Mouse (Mus musculus): ENCODE data around the gene Snai3. TPM values are rescaled to one million over a fixed set of nuclear protein-coding genes. Genes with fewer than 3 reads are reported as not detected.
A peak's percentile ranks its signal among the peaks of the same experiment; 100 is the strongest.

Snai3 gene
- polyA plus RNA-seq, 1 experiment from 2014 or later: not detected

DNA sequence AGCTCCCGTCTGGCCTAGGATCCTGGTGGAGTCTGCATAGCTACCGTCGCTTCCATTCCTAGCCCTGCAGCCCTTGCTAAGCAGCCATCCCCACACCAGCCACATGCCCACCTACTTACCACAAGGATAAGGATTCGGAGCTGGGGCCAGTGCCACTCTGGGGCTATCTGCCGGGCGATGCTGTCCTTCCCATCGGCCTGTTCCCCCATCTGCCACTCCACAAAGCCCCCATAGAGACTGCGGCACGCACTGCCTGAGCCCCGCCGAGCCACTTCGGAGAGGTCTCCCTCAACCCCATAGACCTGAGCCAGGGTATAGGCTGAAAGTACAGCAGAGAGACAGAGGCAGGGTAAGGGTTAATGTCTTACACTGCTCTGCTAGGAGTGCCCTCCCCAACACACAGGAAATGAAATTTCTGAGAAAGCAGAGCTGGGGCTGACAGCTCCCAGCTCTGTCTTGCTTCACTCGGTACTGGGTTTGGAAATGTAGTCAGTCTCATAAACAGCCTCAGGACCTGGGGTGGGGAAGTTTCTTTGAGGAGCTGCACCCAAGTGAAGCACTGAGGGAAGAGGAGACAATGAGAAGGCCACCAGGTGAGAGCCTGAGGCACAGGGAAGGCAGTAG lies 22.7 kb downstream of the Snai3 start:
- Histone ChIP-seq H3K27me3 (replicated peaks; ENCODE audit: control insufficient read depth, insufficient read depth, low read length) (peaks cover 3% of the 10 kb centered on the region), H3K4me3 (ENCODE audit: low read length) (no peak overlapping the region), H3K36me3 (ENCODE audit: control insufficient read depth, insufficient read depth, low read length) (peaks cover 40% of the 10 kb centered on the region), H3K4me1 (ENCODE audit: control insufficient read depth, insufficient read depth, low read depth, low read length) (peaks cover 15% of the 10 kb centered on the region), H3K4me2 (ENCODE audit: low read length) (no peak overlapping the region), H3K9me3 (ENCODE audit: control insufficient read depth, low read length) (peaks cover 3% of the 10 kb centered on the region; the same call in 1 of the 2 replicates), H3K9ac (ENCODE audit: low read depth, low read length) (no peak overlapping the region), H3K27ac (ENCODE audit: low read depth, low read length) (no peak overlapping the region)
- WGBS: 94% methylated on average over 13 of the region's 13 CpGs
- no peak for ATAC-seq

DNA sequence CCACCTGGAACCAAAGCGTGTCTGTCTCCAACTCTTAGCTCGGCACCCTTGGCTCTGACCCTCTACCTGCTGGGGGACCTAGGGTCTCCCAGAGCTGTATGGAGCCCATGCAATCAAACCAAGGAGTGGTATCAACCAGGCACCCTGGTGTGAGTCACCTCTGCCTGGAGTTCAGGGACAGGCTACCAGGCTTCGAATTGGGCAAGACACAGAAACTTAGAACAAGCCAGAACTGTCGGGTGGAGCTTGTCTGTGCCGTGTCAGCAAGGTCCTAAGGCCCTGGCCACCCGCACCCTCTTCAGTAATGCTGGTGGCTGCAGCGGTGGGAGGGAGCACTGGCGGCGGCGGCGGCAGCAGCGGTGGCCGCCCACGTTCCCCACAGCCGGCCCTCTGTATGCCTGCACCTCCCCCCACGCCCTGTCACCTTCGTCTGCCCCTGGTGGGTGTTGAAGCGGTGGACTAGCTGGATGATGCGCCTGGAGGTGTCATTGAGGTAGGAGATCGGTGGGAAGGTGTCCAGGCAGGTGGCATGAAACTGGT lies 23.9 kb downstream of the Snai3 start:
- Histone ChIP-seq H3K4me2 (ENCODE audit: low read length) (no peak overlapping the region), H3K9ac (ENCODE audit: low read depth, low read length) (no peak overlapping the region), H3K27ac (ENCODE audit: low read depth, low read length) (no peak overlapping the region), H3K36me3 (ENCODE audit: control insufficient read depth, insufficient read depth, low read length) (peaks cover 40% of the 10 kb centered on the region), H3K4me1 (ENCODE audit: control insufficient read depth, insufficient read depth, low read depth, low read length) (peaks cover 11% of the 10 kb centered on the region), H3K27me3 (replicated peaks; ENCODE audit: control insufficient read depth, insufficient read depth, low read length) (peaks cover 6% of the 10 kb centered on the region), H3K4me3 (ENCODE audit: low read length) (no peak overlapping the region), H3K9me3 (ENCODE audit: control insufficient read depth, low read length) (peaks cover 3% of the 10 kb centered on the region; the same call in 1 of the 2 replicates)
- 89% methylated on average over 17 of the region's 20 CpGs for WGBS
- ATAC-seq: no peak

DNA sequence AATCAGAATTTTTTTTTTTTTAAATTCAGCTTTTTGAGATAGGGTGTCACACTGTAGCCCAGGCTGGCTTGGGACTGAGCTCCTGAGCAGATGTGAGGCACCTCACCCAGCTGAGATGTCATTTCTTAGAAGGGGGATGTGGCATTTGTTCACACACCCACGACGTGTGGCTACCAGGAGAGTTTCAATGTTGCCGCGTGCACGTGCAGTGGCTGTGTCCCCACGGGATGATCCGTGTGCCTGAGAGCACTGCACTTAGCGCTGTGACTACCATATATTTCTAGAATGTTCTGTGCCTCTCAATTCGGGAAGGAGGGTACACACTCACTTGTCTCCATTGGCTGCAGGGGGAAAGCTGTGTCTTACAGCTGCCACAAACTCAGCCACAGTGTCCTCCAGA lies 24.4 kb downstream of the Snai3 start:
- WGBS: 96% methylated on average over 9 of the region's 9 CpGs
- no peak overlapping the region for H3K9ac ChIP-seq (ENCODE audit: low read depth, low read length)
- H3K9me3 ChIP-seq (ENCODE audit: control insufficient read depth, low read length): peaks cover 3% of the 10 kb centered on the region; the same call in 1 of the 2 replicates
- H3K36me3 ChIP-seq (ENCODE audit: control insufficient read depth, insufficient read depth, low read length): peaks cover 40% of the 10 kb centered on the region
- no peak for ATAC-seq
- peaks cover 7% of the 10 kb centered on the region for H3K4me1 ChIP-seq (ENCODE audit: control insufficient read depth, insufficient read depth, low read depth, low read length)
- H3K27ac ChIP-seq (ENCODE audit: low read depth, low read length): no peak overlapping the region
- no peak overlapping the region for H3K4me3 ChIP-seq (ENCODE audit: low read length)
- peaks cover 6% of the 10 kb centered on the region for H3K27me3 ChIP-seq (replicated peaks; ENCODE audit: control insufficient read depth, insufficient read depth, low read length)
- H3K4me2 ChIP-seq (ENCODE audit: low read length): no peak overlapping the region

- Histone ChIP-seq H3K36me3 (ENCODE audit: control insufficient read depth, insufficient read depth, low read length) (peaks cover 40% of the 10 kb centered on the region), H3K4me2 (ENCODE audit: low read length) (no peak overlapping the region), H3K9me3 (ENCODE audit: control insufficient read depth, low read length) (peaks cover 3% of the 10 kb centered on the region; the same call in 1 of the 2 replicates), H3K4me3 (ENCODE audit: low read length) (no peak overlapping the region), H3K9ac (ENCODE audit: low read depth, low read length) (no peak overlapping the region), H3K4me1 (ENCODE audit: control insufficient read depth, insufficient read depth, low read depth, low read length) (peaks cover 7% of the 10 kb centered on the region; the same call in 1 of the 2 replicates), H3K27me3 (replicated peaks; ENCODE audit: control insufficient read depth, insufficient read depth, low read length) (peaks cover 6% of the 10 kb centered on the region), H3K27ac (ENCODE audit: low read depth, low read length) (no peak overlapping the region)
- ATAC-seq: no peak
- 91% methylated on average over 6 of the region's 6 CpGs for WGBS
Observed at GRCm38 (mm10) chr8:122435375-122435774, 25.2 kb downstream of the Snai3 start.

- Histone ChIP-seq H3K36me3 (ENCODE audit: control insufficient read depth, insufficient read depth, low read length) (peaks cover 38% of the 10 kb centered on the region), H3K27me3 (replicated peaks; ENCODE audit: control insufficient read depth, insufficient read depth, low read length) (peaks cover 6% of the 10 kb centered on the region), H3K4me3 (ENCODE audit: low read length) (no peak overlapping the region), H3K27ac (ENCODE audit: low read depth, low read length) (no peak overlapping the region), H3K4me1 (ENCODE audit: control insufficient read depth, insufficient read depth, low read depth, low read length) (peaks cover 7% of the 10 kb centered on the region; the same call in 1 of the 2 replicates), H3K9me3 (ENCODE audit: control insufficient read depth, low read length) (peaks cover 3% of the 10 kb centered on the region; the same call in 1 of the 2 replicates), H3K4me2 (ENCODE audit: low read length) (no peak overlapping the region; the same call in 1 of the 2 replicates), H3K9ac (ENCODE audit: low read depth, low read length) (no peak overlapping the region)
- WGBS: 67% methylated on average over 11 of the region's 11 CpGs
- ATAC-seq: peak; percentile 7; the same call in 1 of the 2 replicates
Observed at GRCm38 (mm10) chr8:122433269-122433905, 27.1 kb downstream of the Snai3 start.

GRCm38 (mm10) chr8:122432443-122433268 lies 27.9 kb downstream of the Snai3 start, which contains the start of gene Cyba:
Cyba (minus strand) TSS chr8:122432930.
- WGBS: 6% methylated on average over 43 of the region's 45 CpGs
- Histone ChIP-seq H3K27me3 (replicated peaks; ENCODE audit: control insufficient read depth, insufficient read depth, low read length) (peaks cover 6% of the 10 kb centered on the region), H3K4me2 (ENCODE audit: low read length) (peak within 1 kb of the TSS; percentile 64), H3K27ac (ENCODE audit: low read depth, low read length) (no peak within 1 kb of the TSS), H3K36me3 (ENCODE audit: control insufficient read depth, insufficient read depth, low read length) (peaks cover 31% of the 10 kb centered on the region), H3K4me3 (ENCODE audit: low read length) (peak within 1 kb of the TSS; percentile 38), H3K9me3 (ENCODE audit: control insufficient read depth, low read length) (peaks cover 3% of the 10 kb centered on the region; the same call in 1 of the 2 replicates), H3K4me1 (ENCODE audit: control insufficient read depth, insufficient read depth, low read depth, low read length) (peaks cover 7% of the 10 kb centered on the region; the same call in 1 of the 2 replicates), H3K9ac (ENCODE audit: low read depth, low read length) (peak within 1 kb of the TSS; percentile 65)
- 0 out of 2 replicates have a peak, but pooled peaks have one; percentile 55 for ATAC-seq

GRCm38 (mm10) chr8:122431694-122432442 lies 28.7 kb downstream of the Snai3 start:
- H3K27ac ChIP-seq (ENCODE audit: low read depth, low read length): no peak overlapping the region
- WGBS: 41% methylated on average over 18 of the region's 18 CpGs
- peaks cover 6% of the 10 kb centered on the region for H3K27me3 ChIP-seq (replicated peaks; ENCODE audit: control insufficient read depth, insufficient read depth, low read length)
- H3K36me3 ChIP-seq (ENCODE audit: control insufficient read depth, insufficient read depth, low read length): peaks cover 30% of the 10 kb centered on the region
- ATAC-seq: no peak
- peaks cover 7% of the 10 kb centered on the region; the same call in 1 of the 2 replicates for H3K4me1 ChIP-seq (ENCODE audit: control insufficient read depth, insufficient read depth, low read depth, low read length)
- peak overlapping the region; percentile 64 for H3K4me2 ChIP-seq (ENCODE audit: low read length)
- peak overlapping the region; percentile 65; the same call in 1 of the 2 replicates for H3K9ac ChIP-seq (ENCODE audit: low read depth, low read length)
- H3K9me3 ChIP-seq (ENCODE audit: control insufficient read depth, low read length): peaks cover 3% of the 10 kb centered on the region; the same call in 1 of the 2 replicates
- H3K4me3 ChIP-seq (ENCODE audit: low read length): peak overlapping the region; percentile 38

- Histone ChIP-seq H3K27ac (ENCODE audit: low read depth, low read length) (no peak overlapping the region), H3K4me3 (ENCODE audit: low read length) (no peak overlapping the region), H3K9ac (ENCODE audit: low read depth, low read length) (no peak overlapping the region), H3K9me3 (ENCODE audit: control insufficient read depth, low read length) (peaks cover 3% of the 10 kb centered on the region; the same call in 1 of the 2 replicates), H3K36me3 (ENCODE audit: control insufficient read depth, insufficient read depth, low read length) (peaks cover 21% of the 10 kb centered on the region), H3K4me2 (ENCODE audit: low read length) (no peak overlapping the region), H3K27me3 (replicated peaks; ENCODE audit: control insufficient read depth, insufficient read depth, low read length) (peaks cover 6% of the 10 kb centered on the region), H3K4me1 (ENCODE audit: control insufficient read depth, insufficient read depth, low read depth, low read length) (peaks cover 7% of the 10 kb centered on the region; the same call in 1 of the 2 replicates)
- WGBS: 86% methylated on average over 3 of the region's 3 CpGs
- no peak for ATAC-seq
Observed at GRCm38 (mm10) chr8:122430646-122431045, 29.9 kb downstream of the Snai3 start.

Data from hindbrain, embryonic 16.5 days (tissue).